Mouse (Mus musculus) cortical plate, adult 2 months (tissue): Measurements from ENCODE around the gene Cacna2d2.

Source experiments
- CTCF ChIP-seq: fragments of 200-500 bp; IDR thresholded peaks from 2 replicates; pipeline ENCODE4 v1.5.1; 2011; ENCODE audit warnings: mild to moderate bottlenecking, control low read depth, low read length; ENCODE audit not compliant: insufficient read depth; ENCODE audit errors: extremely low read depth
- POLR2A ChIP-seq: fragments of 200-500 bp; IDR thresholded peaks from 2 replicates; pipeline ENCODE4 v1.6.1; 2011; ENCODE audit warnings: mild to moderate bottlenecking, low read length, control low read depth; ENCODE audit not compliant: insufficient read depth; ENCODE audit errors: extremely low read depth

DNA sequence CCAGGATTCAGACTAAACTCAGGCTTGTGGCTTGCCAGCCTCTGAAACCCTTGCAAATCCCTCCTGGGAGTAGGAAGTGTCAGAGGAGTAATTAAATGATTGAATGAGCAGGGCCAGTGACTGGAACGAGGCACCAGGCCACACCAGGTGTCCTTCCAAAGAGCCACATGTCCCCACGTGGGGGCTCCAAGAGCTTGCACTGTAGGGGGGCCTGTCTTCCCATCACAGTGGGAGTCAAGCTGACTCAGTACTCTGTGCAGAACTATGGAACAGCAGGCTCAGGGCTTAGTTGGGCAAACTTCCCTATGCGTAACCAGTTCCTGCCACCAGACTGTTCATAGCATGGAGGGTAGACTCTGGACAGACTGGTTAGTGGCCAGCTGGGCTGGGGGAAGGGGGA, 15.0 kb upstream of the Cacna2d2 start:
- TF ChIP-seq CTCF = no peak
- TF ChIP-seq POLR2A = no peak
